Mouse (Mus musculus): ENCODE results near the gene Pxt1. TPM values are rescaled to one million over a fixed set of nuclear protein-coding genes. Genes with fewer than 3 reads are reported as not detected.

Gene Pxt1
- polyA plus RNA-seq, 1 experiment from 2014 or later: not detected

- 87% methylated on average over 10 of the region's 10 CpGs for WGBS
- Histone ChIP-seq H3K4me1 (ENCODE audit: control insufficient read depth, insufficient read depth, low read length) (no peaks in the 10 kb centered on the region), H3K4me3 (ENCODE audit: low read depth, low read length) (no peak overlapping the region), H3K27ac (ENCODE audit: low read depth, low read length) (no peak overlapping the region), H3K9me3 (ENCODE audit: control insufficient read depth, low read length) (no peaks in the 10 kb centered on the region), H3K27me3 (ENCODE audit: control insufficient read depth, insufficient read depth, low read length) (no peaks in the 10 kb centered on the region), H3K36me3 (ENCODE audit: control insufficient read depth, insufficient read depth, low read length) (no peaks in the 10 kb centered on the region), H3K4me2 (no peak overlapping the region), H3K9ac (ENCODE audit: low read length) (no peak overlapping the region)
- no peak for ATAC-seq (ENCODE audit: low FRiP score)
- DNase-seq (ENCODE audit: low spot score, missing footprints): peak; percentile 83
These were observed 6.9 kb downstream of the Pxt1 start for GRCm38 (mm10) chr17:28936622-28937345.

- WGBS: 94% methylated on average over 7 of the region's 7 CpGs
- no peak overlapping the region for H3K9ac ChIP-seq (ENCODE audit: low read length)
- ATAC-seq (ENCODE audit: low FRiP score) (no peak), DNase-seq (ENCODE audit: low spot score, missing footprints) (peak; percentile 69)
- H3K36me3 ChIP-seq (ENCODE audit: control insufficient read depth, insufficient read depth, low read length): no peaks in the 10 kb centered on the region
- H3K4me2 ChIP-seq: no peak overlapping the region
- H3K27ac ChIP-seq (ENCODE audit: low read depth, low read length): no peak overlapping the region
- H3K9me3 ChIP-seq (ENCODE audit: control insufficient read depth, low read length): no peaks in the 10 kb centered on the region
- H3K4me3 ChIP-seq (ENCODE audit: low read depth, low read length): no peak overlapping the region
- no peaks in the 10 kb centered on the region for H3K27me3 ChIP-seq (ENCODE audit: control insufficient read depth, insufficient read depth, low read length)
- H3K4me1 ChIP-seq (ENCODE audit: control insufficient read depth, insufficient read depth, low read length): no peaks in the 10 kb centered on the region
These were observed 7.5 kb downstream of the Pxt1 start for GRCm38 (mm10) chr17:28936133-28936532.

- Histone ChIP-seq H3K9ac (ENCODE audit: low read length) (no peak overlapping the region), H3K4me1 (ENCODE audit: control insufficient read depth, insufficient read depth, low read length) (0 out of 2 replicates have a peak, but pooled peaks cover 3% of the 10 kb centered on the region), H3K36me3 (ENCODE audit: control insufficient read depth, insufficient read depth, low read length) (no peaks in the 10 kb centered on the region), H3K4me3 (ENCODE audit: low read depth, low read length) (no peak overlapping the region), H3K27me3 (ENCODE audit: control insufficient read depth, insufficient read depth, low read length) (no peaks in the 10 kb centered on the region), H3K9me3 (ENCODE audit: control insufficient read depth, low read length) (no peaks in the 10 kb centered on the region), H3K27ac (ENCODE audit: low read depth, low read length) (no peak overlapping the region), H3K4me2 (no peak overlapping the region)
- peak; percentile 59 for DNase-seq (ENCODE audit: low spot score, missing footprints)
- no peak for ATAC-seq (ENCODE audit: low FRiP score)
- WGBS: 79% methylated on average over 19 of the region's 19 CpGs
These were observed 9.3 kb downstream of the Pxt1 start for GRCm38 (mm10) chr17:28934120-28934916.

GRCm38 (mm10) chr17:28932274-28932673 is 11.4 kb downstream of the Pxt1 start:
- no peak overlapping the region for H3K4me2 ChIP-seq
- 88% methylated on average over 4 of the region's 4 CpGs for WGBS
- DNase-seq (ENCODE audit: low spot score, missing footprints): no peak

GRCm38 (mm10) chr17:28931436-28932211 is 12.0 kb downstream of the Pxt1 start:
- WGBS: 90% methylated on average over 18 of the region's 18 CpGs
- Histone ChIP-seq H3K27ac (ENCODE audit: low read depth, low read length) (no peak overlapping the region), H3K36me3 (ENCODE audit: control insufficient read depth, insufficient read depth, low read length) (no peaks in the 10 kb centered on the region), H3K9me3 (ENCODE audit: control insufficient read depth, low read length) (no peaks in the 10 kb centered on the region), H3K27me3 (ENCODE audit: control insufficient read depth, insufficient read depth, low read length) (no peaks in the 10 kb centered on the region), H3K9ac (ENCODE audit: low read length) (no peak overlapping the region), H3K4me2 (no peak overlapping the region), H3K4me3 (ENCODE audit: low read depth, low read length) (no peak overlapping the region), H3K4me1 (ENCODE audit: control insufficient read depth, insufficient read depth, low read length) (0 out of 2 replicates have a peak, but pooled peaks cover 3% of the 10 kb centered on the region)
- DNase-seq (ENCODE audit: low spot score, missing footprints) (peak; percentile 78), ATAC-seq (ENCODE audit: low FRiP score) (no peak)

More at GRCm38 (mm10) chr17:28932274-28932673, 11.4 kb downstream of the Pxt1 start:
- H3K27me3 ChIP-seq (ENCODE audit: control insufficient read depth, insufficient read depth, low read length): no peaks in the 10 kb centered on the region
- H3K27ac ChIP-seq (ENCODE audit: low read depth, low read length): no peak overlapping the region
- H3K9ac ChIP-seq (ENCODE audit: low read length): no peak overlapping the region
- H3K4me3 ChIP-seq (ENCODE audit: low read depth, low read length): no peak overlapping the region
- no peaks in the 10 kb centered on the region for H3K36me3 ChIP-seq (ENCODE audit: control insufficient read depth, insufficient read depth, low read length)
- H3K4me1 ChIP-seq (ENCODE audit: control insufficient read depth, insufficient read depth, low read length): 0 out of 2 replicates have a peak, but pooled peaks cover 3% of the 10 kb centered on the region
- no peak for ATAC-seq (ENCODE audit: low FRiP score)
- no peaks in the 10 kb centered on the region for H3K9me3 ChIP-seq (ENCODE audit: control insufficient read depth, low read length)

GRCm38 (mm10) chr17:28930392-28931074 is 13.1 kb downstream of the Pxt1 start:
- Histone ChIP-seq H3K9me3 (ENCODE audit: control insufficient read depth, low read length) (no peaks in the 10 kb centered on the region), H3K4me1 (ENCODE audit: control insufficient read depth, insufficient read depth, low read length) (0 out of 2 replicates have a peak, but pooled peaks cover 3% of the 10 kb centered on the region), H3K9ac (ENCODE audit: low read length) (no peak overlapping the region; the same call in 1 of the 2 replicates), H3K27me3 (ENCODE audit: control insufficient read depth, insufficient read depth, low read length) (no peaks in the 10 kb centered on the region), H3K4me3 (ENCODE audit: low read depth, low read length) (no peak overlapping the region), H3K36me3 (ENCODE audit: control insufficient read depth, insufficient read depth, low read length) (no peaks in the 10 kb centered on the region), H3K4me2 (no peak overlapping the region), H3K27ac (ENCODE audit: low read depth, low read length) (peak overlapping the region; percentile 10)
- DNase-seq (ENCODE audit: low spot score, missing footprints) (peak; percentile 84), ATAC-seq (ENCODE audit: low FRiP score) (peak; percentile 68; the same call in 1 of the 2 replicates)
- 33% methylated on average over 14 of the region's 14 CpGs for WGBS

- no peaks in the 10 kb centered on the region for H3K9me3 ChIP-seq (ENCODE audit: control insufficient read depth, low read length)
- WGBS: 90% methylated on average over 4 of the region's 4 CpGs
- peak; percentile 69 for DNase-seq (ENCODE audit: low spot score, missing footprints)
These were observed 14.3 kb downstream of the Pxt1 start for GRCm38 (mm10) chr17:28929369-28929768.

GRCm38 (mm10) chr17:28928004-28928403 is 15.6 kb downstream of the Pxt1 start:
- Histone ChIP-seq H3K9me3 (ENCODE audit: control insufficient read depth, low read length) (no peaks in the 10 kb centered on the region), H3K4me3 (ENCODE audit: low read depth, low read length) (no peak overlapping the region), H3K9ac (ENCODE audit: low read length) (no peak overlapping the region), H3K36me3 (ENCODE audit: control insufficient read depth, insufficient read depth, low read length) (no peaks in the 10 kb centered on the region), H3K4me2 (no peak overlapping the region), H3K4me1 (ENCODE audit: control insufficient read depth, insufficient read depth, low read length) (0 out of 2 replicates have a peak, but pooled peaks cover 3% of the 10 kb centered on the region), H3K27ac (ENCODE audit: low read depth, low read length) (no peak overlapping the region), H3K27me3 (ENCODE audit: control insufficient read depth, insufficient read depth, low read length) (no peaks in the 10 kb centered on the region)
- ATAC-seq (ENCODE audit: low FRiP score) (no peak), DNase-seq (ENCODE audit: low spot score, missing footprints) (no peak)
- 91% methylated on average over 9 of the region's 9 CpGs for WGBS

More at GRCm38 (mm10) chr17:28929369-28929768, 14.3 kb downstream of the Pxt1 start:
- Histone ChIP-seq H3K27ac (ENCODE audit: low read depth, low read length) (no peak overlapping the region), H3K27me3 (ENCODE audit: control insufficient read depth, insufficient read depth, low read length) (no peaks in the 10 kb centered on the region), H3K4me1 (ENCODE audit: control insufficient read depth, insufficient read depth, low read length) (0 out of 2 replicates have a peak, but pooled peaks cover 3% of the 10 kb centered on the region), H3K9ac (ENCODE audit: low read length) (no peak overlapping the region), H3K36me3 (ENCODE audit: control insufficient read depth, insufficient read depth, low read length) (no peaks in the 10 kb centered on the region), H3K4me2 (no peak overlapping the region), H3K4me3 (ENCODE audit: low read depth, low read length) (no peak overlapping the region)
- ATAC-seq (ENCODE audit: low FRiP score): no peak
